Mouse (Mus musculus) midbrain, embryonic 12.5 days (tissue): ENCODE data around the gene Npff. TPM values are rescaled to one million over a fixed set of nuclear protein-coding genes. Genes with fewer than 3 reads are reported as not detected.

Experiments
- ATAC-seq: fragments of 200-750 bp; cut with Nextera tagmentation; 2 replicates; pipeline ENCODE4 v1.8.0; 2017; ENCODE audit warnings: low read depth, moderate TSS enrichment, moderate library complexity; ENCODE audit not compliant: low FRiP score
- H3K27ac ChIP-seq: fragments of 300-500 bp; sonication (generic); replicated peaks from 2 replicates; pipeline ENCODE4 v1.5.1; 2016; ENCODE audit warnings: mild to moderate bottlenecking
- H3K27me3 ChIP-seq: fragments of 300-500 bp; sonication (generic); 2 replicates; pipeline ENCODE4 v1.6.1; 2016; ENCODE audit warnings: mild to moderate bottlenecking
- H3K36me3 ChIP-seq: fragments of 300-500 bp; sonication (generic); 2 replicates; pipeline ENCODE4 v1.6.1; 2016
- H3K4me1 ChIP-seq: fragments of 300-500 bp; sonication (generic); 2 replicates; pipeline ENCODE4 v1.6.1; 2016
- H3K4me2 ChIP-seq: fragments of 300-500 bp; sonication (generic); replicated peaks from 2 replicates; pipeline ENCODE4 v1.6.1; 2016; ENCODE audit warnings: mild to moderate bottlenecking, moderate library complexity
- H3K4me3 ChIP-seq: fragments of 300-500 bp; sonication (generic); 2 replicates; pipeline ENCODE4 v1.5.1; 2016; ENCODE audit warnings: mild to moderate bottlenecking
- H3K9ac ChIP-seq: fragments of 300-500 bp; sonication (generic); replicated peaks from 2 replicates; pipeline ENCODE4 v1.6.1; 2016; ENCODE audit warnings: mild to moderate bottlenecking, moderate library complexity
- H3K9me3 ChIP-seq: fragments of 300-500 bp; sonication (generic); 2 replicates; pipeline ENCODE4 v1.6.1; 2016; ENCODE audit warnings: mild to moderate bottlenecking
- WGBS: fragments of 180-500 bp; shearing (Covaris S2); methylation state at CpG from one replicate; pipeline ENCODE4 v1.1.7; 2016; 5-methylcytosine and 5-hydroxymethylcytosine counted together
- polyA plus RNA-seq: library from polyadenylated mRNA; unstranded; fragments of >200 nt; fragmentation: Nextera tagmentation; extraction: Ambion mirVana; gene quantifications from 2 replicates; pipeline ENCODE4 v1.2.1, GENCODE M21; 2016

Gene Npff
- polyA plus RNA-seq, 1 experiment from 2014 or later: 3.1 TPM

DNA sequence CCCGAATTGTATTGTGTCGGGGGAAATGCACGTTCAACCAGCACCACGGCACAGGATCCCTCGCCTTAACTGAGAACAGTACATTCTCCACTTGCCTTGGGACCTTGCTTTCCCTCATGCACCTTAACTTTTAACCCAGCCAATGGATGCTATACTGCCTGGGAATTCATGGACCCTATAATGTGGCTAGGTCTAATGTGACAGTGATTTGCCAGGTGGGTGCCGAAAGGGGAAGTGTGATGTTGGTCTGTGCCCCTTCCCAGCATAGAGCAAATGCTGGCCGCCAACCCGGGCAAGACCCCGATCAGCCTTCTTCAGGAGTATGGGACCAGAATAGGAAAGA is 5.9 kb downstream of the Npff start:
- peak overlapping the region; percentile 92 for H3K4me2 ChIP-seq
- H3K27ac ChIP-seq: peak overlapping the region; percentile 97
- peak overlapping the region; percentile 75 for H3K9ac ChIP-seq
- no peaks in the 10 kb centered on the region for H3K9me3 ChIP-seq
- peak overlapping the region; percentile 71 for H3K4me3 ChIP-seq
- peaks cover 29% of the 10 kb centered on the region for H3K36me3 ChIP-seq
- no peak for ATAC-seq
- 25% methylated on average over 9 of the region's 9 CpGs for WGBS
- no peaks in the 10 kb centered on the region for H3K27me3 ChIP-seq
- peaks cover 35% of the 10 kb centered on the region for H3K4me1 ChIP-seq

DNA sequence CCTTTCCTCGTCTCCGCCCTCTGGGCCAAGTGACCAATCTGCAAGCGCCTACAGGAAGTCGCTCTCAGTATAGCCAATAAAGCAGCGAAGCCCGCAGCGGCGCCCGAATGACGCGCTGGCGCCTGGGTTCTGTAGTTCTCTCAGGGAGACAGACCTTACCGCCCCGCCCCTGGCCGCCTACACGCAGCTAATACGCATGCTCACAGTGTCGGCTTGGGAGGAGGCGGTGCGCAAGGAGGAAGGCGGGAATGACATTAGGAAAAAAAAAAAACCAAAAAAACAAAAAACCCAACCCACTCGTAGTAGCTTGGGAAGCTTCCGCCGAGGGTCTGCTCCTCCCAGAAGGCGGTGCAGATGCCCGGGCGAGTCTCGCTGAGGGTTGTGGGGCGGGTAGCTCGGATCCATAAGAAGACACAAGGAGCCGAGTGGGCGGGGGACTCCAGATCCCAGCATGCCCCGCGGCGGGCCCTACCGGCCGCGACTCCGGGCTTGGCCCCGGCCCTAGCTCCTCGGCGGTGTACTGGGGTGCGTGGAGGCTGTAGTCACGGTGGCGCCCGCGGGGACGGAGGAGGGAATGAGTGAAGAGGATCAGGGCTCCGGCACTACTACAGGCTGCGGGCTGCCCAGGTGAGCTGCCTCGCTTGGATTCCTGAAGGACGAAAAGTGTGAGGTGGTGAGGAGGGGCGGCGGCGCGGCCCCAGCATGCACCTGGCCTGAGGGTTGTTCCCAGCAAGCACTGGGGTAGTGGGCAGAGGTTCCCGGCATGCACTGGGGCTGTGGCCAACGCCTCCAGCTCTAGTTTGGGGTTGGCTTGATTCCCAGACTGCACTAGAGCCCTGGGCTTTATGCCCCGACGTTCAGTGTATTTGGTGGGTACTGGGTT is 6.5 kb downstream of the Npff start, which contains the start of gene Tarbp2:
TSS of gene Tarbp2 (plus strand) at position 217 of the 883 bp plus-strand sequence.
- whole genome bisulfite sequencing: under 1% methylated on average over 60 of the region's 60 CpGs
- H3K9ac ChIP-seq: peak within 1 kb of the TSS; percentile 79
- peak within 1 kb of the TSS; percentile 97 for H3K27ac ChIP-seq
- H3K27me3 ChIP-seq: no peaks in the 10 kb centered on the region
- ATAC-seq: peak; percentile 89
- H3K9me3 ChIP-seq: no peaks in the 10 kb centered on the region
- peaks cover 25% of the 10 kb centered on the region for H3K36me3 ChIP-seq
- H3K4me3 ChIP-seq: peak within 1 kb of the TSS; percentile 71
- peaks cover 37% of the 10 kb centered on the region for H3K4me1 ChIP-seq
- H3K4me2 ChIP-seq: peak within 1 kb of the TSS; percentile 92

DNA sequence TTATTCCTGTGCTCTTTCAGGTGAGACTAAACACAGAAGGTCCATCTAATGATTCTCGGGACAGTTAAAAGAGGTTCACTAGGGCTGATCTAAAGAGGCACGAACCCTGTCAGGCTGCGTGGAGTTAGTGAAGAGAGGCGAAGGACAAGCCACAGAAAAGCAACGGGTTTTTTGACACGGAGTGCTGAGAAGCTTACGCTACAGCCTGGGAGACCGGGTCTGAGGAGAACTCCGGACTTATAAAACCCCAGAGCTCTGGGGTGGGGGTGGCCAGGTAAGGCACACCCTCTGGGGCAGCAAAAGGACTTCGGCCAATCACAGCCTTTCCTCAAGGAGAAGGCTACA is 7.1 kb downstream of the Npff start:
- H3K36me3 ChIP-seq: peaks cover 21% of the 10 kb centered on the region
- H3K4me3 ChIP-seq: peak overlapping the region; percentile 71
- no peaks in the 10 kb centered on the region for H3K9me3 ChIP-seq
- H3K4me2 ChIP-seq: peak overlapping the region; percentile 92
- H3K27ac ChIP-seq: peak overlapping the region; percentile 91
- H3K9ac ChIP-seq: peak overlapping the region; percentile 79
- H3K27me3 ChIP-seq: no peaks in the 10 kb centered on the region
- H3K4me1 ChIP-seq: peaks cover 43% of the 10 kb centered on the region
- ATAC-seq: no peak
- WGBS: 0% methylated on average over 10 of the region's 10 CpGs

DNA sequence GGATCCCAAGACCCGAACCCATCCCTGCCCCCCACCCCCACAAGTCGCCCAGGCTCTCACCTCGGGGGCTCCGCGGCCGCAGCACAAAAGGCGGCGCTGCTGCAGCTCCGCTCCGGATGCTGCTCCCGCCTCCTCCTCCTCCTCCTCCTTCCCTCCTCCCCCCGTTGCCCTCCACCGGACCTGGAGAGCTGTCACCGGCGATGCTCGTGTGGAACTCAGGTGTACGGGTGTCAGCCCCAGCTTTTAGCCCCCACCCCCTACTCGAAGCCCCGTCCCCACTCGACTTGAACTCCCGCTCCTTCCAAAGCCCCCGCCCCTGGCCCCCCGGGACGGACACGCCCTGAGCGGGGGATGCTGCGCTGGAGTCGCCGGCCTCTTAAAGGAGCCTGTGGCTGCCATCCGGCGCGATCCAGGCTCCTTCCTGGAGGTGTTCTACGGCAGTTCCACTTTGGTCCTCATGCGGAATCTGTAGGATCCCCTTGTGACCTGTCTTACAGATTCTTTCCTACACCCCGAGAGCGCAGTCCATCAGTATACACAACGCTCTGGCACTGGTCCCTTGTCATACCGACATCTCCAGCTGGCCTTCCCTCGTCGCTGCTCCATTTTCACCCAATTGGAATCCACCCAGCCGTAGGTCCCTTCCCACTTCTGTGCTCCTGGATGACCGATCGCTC is 7.9 kb downstream of the Npff start, which contains the start of gene Map3k12:
TSS of gene Map3k12 (minus strand) at position 337 of the 677 bp plus-strand sequence.
- WGBS: under 1% methylated on average over 43 of the region's 43 CpGs
- Histone ChIP-seq H3K9ac (peak within 1 kb of the TSS; percentile 79), H3K4me1 (peaks cover 50% of the 10 kb centered on the region), H3K4me3 (peak within 1 kb of the TSS; percentile 71), H3K27me3 (no peaks in the 10 kb centered on the region), H3K9me3 (no peaks in the 10 kb centered on the region), H3K36me3 (peaks cover 14% of the 10 kb centered on the region), H3K4me2 (peak within 1 kb of the TSS; percentile 92), H3K27ac (peak within 1 kb of the TSS; percentile 97)
- ATAC-seq: peak; percentile 25

DNA sequence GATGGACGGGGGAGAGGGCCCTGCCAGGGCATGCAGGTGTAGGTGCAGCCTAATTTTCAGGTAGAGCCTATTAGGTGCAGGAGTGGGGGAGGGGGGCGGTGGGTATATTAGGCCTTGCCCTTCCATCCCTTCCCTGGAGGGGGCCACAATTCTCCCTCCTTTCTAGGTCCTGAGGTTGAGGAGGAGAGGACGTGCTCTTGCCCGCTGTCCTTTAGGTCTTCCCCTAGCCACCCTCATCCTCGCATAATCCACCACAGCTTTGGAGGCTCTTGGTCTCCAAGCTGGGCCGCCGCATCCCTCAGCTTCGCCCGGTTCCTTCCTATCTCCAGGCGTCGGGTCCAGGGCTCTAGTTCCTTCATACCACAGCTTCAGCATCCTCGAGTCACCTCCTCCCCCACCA is 8.4 kb downstream of the Npff start:
- H3K27me3 ChIP-seq: no peaks in the 10 kb centered on the region
- no peak; the same call in 1 of the 2 replicates for ATAC-seq
- H3K4me2 ChIP-seq: peak overlapping the region; percentile 92
- peak overlapping the region; percentile 71 for H3K4me3 ChIP-seq
- H3K9ac ChIP-seq: peak overlapping the region; percentile 79
- peaks cover 8% of the 10 kb centered on the region for H3K36me3 ChIP-seq
- H3K9me3 ChIP-seq: no peaks in the 10 kb centered on the region
- peak overlapping the region; percentile 91 for H3K27ac ChIP-seq
- H3K4me1 ChIP-seq: peaks cover 56% of the 10 kb centered on the region
- under 1% methylated on average over 12 of the region's 12 CpGs for whole genome bisulfite sequencing

DNA sequence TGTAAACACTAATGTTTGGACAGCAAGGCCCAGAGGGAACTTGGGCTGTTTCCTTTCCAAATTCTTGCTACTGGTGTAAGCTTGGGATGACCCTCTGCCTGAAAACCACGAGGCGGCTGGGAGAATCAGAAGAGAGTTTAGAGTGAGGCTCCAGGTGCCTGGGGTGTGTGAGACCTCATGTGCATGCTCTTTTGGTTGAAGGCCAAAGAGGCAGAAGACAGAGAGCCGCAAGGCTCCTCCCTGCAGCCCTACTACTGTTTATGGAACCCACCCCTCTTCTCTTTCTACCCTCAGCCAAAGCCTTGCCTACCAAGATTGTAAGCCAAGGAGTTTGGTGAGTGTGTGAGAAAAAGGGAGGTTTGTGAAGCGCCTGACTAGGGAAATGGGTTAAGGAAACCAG is 9.0 kb downstream of the Npff start:
- 41% methylated on average over 4 of the region's 4 CpGs for WGBS
- no peaks in the 10 kb centered on the region for H3K27me3 ChIP-seq
- peak overlapping the region; percentile 79 for H3K9ac ChIP-seq
- peak overlapping the region; percentile 91 for H3K27ac ChIP-seq
- peak overlapping the region; percentile 92 for H3K4me2 ChIP-seq
- peaks cover 3% of the 10 kb centered on the region; the same call in 1 of the 2 replicates for H3K36me3 ChIP-seq
- peak overlapping the region; percentile 71 for H3K4me3 ChIP-seq
- no peaks in the 10 kb centered on the region for H3K9me3 ChIP-seq
- peaks cover 61% of the 10 kb centered on the region for H3K4me1 ChIP-seq
- ATAC-seq: no peak

DNA sequence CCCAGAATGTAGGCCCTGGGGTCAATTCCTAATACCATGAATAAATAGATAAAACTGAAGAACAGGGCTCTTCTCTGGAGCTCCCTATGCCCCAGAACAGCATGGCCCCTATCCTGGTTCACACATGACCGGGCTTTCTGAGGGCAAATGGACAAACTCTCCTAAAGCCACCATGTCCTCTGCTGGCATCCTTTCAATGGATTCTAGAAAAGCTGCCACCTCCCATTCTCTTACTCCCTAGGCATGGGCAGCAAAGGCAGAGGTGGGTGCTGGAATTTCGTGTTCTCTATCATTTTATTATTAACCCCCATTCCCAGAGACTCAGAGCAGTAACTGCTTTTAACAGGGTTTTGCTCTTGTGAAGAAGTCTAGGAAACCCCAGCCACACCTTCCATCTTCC is 9.5 kb downstream of the Npff start:
- H3K27ac ChIP-seq: no peak overlapping the region
- H3K4me3 ChIP-seq: peak overlapping the region; percentile 71
- no peaks in the 10 kb centered on the region for H3K36me3 ChIP-seq
- no peaks in the 10 kb centered on the region for H3K9me3 ChIP-seq
- H3K4me2 ChIP-seq: peak overlapping the region; percentile 92
- no peak overlapping the region for H3K9ac ChIP-seq
- H3K4me1 ChIP-seq: peaks cover 63% of the 10 kb centered on the region
- WGBS: 90% methylated on average over 2 of the region's 2 CpGs
- ATAC-seq: no peak
- no peaks in the 10 kb centered on the region for H3K27me3 ChIP-seq

DNA sequence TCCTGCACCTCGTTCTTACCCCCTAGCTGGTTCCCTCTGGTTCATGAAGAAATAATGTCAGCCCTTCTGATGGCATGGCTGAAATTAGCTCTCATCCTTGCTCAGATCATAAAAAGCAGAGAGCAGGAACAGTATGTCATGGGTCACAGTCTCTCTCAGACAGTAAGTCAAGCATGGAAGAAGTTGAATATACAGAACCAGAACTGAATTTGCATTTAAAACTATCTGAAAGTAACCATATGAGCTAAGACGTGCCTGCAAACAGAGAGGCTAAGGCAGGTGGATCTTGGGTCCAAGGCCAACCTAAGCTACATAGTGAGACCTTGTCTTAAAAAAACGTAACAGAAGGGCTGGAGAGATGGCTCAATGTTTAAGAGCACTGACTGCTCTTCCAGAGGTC is 11.7 kb downstream of the Npff start:
- 74% methylated on average over 3 of the region's 3 CpGs for WGBS

DNA sequence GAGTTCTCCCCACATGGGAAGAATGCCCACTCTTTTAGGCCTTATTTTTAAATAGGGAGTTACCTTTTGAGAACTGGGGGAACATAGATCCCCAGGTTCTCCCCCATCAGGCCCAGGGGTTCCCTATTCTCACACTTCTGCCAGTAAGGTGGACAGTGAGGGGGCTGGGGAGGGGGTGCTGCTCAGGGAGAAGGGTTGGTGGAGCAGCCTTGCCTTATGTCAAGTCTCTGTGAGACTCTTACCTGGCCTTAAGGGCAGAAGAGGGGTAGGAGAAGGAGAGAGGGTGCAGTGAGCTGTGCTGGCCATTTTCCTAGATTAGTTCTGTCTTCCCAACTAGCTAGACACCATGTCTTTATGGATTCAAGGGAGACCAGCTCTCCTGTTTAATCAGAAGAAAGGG is 12.3 kb downstream of the Npff start:
- H3K4me1 ChIP-seq: peaks cover 63% of the 10 kb centered on the region
- H3K9ac ChIP-seq: peak overlapping the region; percentile 41; the same call in 1 of the 2 replicates

More for the DNA sequence above, 11.7 kb downstream of the Npff start:
- no peaks in the 10 kb centered on the region for H3K27me3 ChIP-seq
- H3K4me1 ChIP-seq: peaks cover 63% of the 10 kb centered on the region
- no peak for ATAC-seq
- peak overlapping the region; percentile 71 for H3K4me2 ChIP-seq
- peak overlapping the region; percentile 41; the same call in 1 of the 2 replicates for H3K9ac ChIP-seq
- H3K36me3 ChIP-seq: no peaks in the 10 kb centered on the region; the same call in 1 of the 2 replicates
- no peaks in the 10 kb centered on the region for H3K9me3 ChIP-seq
- H3K4me3 ChIP-seq: no peak overlapping the region
- peak overlapping the region; percentile 92 for H3K27ac ChIP-seq

DNA sequence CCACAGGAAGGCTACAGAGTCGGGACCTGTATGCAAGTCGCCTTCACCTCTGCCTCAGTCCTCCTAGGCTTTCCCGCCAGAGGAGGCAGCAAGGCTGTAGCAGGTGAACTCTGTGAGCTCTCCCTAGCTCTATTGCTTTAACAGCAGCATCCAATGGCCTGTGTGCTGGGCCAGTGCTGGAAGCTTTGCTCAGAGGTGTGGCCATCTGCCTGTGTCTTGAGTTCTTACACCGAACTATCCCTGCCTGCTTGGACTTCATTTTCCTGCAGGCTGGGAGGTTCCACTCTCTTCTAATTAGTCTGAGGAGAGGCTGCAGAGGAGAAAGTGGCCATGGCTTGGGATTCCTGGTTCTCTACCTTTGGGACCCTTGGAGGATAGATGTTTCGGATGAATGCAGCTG is 12.7 kb downstream of the Npff start:
- Histone ChIP-seq H3K9me3 (no peaks in the 10 kb centered on the region), H3K4me1 (peaks cover 63% of the 10 kb centered on the region), H3K4me3 (no peak overlapping the region), H3K27ac (peak overlapping the region; percentile 92), H3K27me3 (no peaks in the 10 kb centered on the region), H3K9ac (peak overlapping the region; percentile 41), H3K36me3 (peaks cover 7% of the 10 kb centered on the region; the same call in 1 of the 2 replicates), H3K4me2 (peak overlapping the region; percentile 71)
- WGBS: 30% methylated on average over 5 of the region's 5 CpGs
- ATAC-seq: no peak

More for the DNA sequence above, 12.3 kb downstream of the Npff start:
- H3K4me3 ChIP-seq: no peak overlapping the region
- H3K27me3 ChIP-seq: no peaks in the 10 kb centered on the region
- H3K9me3 ChIP-seq: no peaks in the 10 kb centered on the region
- ATAC-seq: no peak
- peak overlapping the region; percentile 92 for H3K27ac ChIP-seq
- peak overlapping the region; percentile 71 for H3K4me2 ChIP-seq
- H3K36me3 ChIP-seq: peaks cover 4% of the 10 kb centered on the region; the same call in 1 of the 2 replicates

DNA sequence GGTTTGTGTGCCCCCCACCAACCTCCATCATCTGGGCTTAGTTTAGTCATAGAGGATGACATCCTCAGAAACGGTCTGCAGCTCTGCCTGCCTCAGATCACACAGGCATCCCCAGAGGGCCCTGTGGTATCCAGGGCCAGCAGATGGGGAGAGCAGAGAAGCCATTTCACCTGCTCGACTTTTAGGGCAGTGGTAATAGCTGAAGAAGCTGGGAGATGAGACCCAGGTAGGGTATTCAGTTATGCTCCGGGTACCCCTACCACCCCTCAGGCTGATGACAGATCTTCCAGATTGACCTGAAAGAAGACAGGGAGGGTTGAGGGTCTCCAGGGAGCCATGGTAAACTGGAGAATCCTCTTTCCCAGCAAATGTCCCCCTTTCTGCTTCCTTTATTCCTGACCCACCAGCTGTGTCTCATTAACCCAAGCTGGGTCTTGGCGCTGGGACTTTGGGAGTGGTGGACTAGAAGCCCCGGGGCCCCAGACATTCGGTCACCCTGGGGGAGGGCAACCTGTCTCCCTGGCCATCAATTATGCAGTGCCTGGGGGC is 13.4 kb downstream of the Npff start:
- ATAC-seq: 0 out of 2 replicates have a peak, but pooled peaks have one; percentile 10
- 0 out of 2 replicates have a peak overlapping the region, but pooled peaks have one; percentile 54 for H3K4me3 ChIP-seq
- peak overlapping the region; percentile 71 for H3K4me2 ChIP-seq
- H3K9ac ChIP-seq: peak overlapping the region; percentile 41; the same call in 1 of the 2 replicates
- 9% methylated on average over 6 of the region's 6 CpGs for WGBS
- H3K36me3 ChIP-seq: peaks cover 9% of the 10 kb centered on the region; the same call in 1 of the 2 replicates
- H3K4me1 ChIP-seq: peaks cover 63% of the 10 kb centered on the region
- no peaks in the 10 kb centered on the region for H3K9me3 ChIP-seq
- no peaks in the 10 kb centered on the region for H3K27me3 ChIP-seq
- H3K27ac ChIP-seq: peak overlapping the region; percentile 92
